Comparison of ENCODE assay signal across 16 mouse cellular contexts in genomic region chr4:107757487-107758470, GRCm38 (mm10). TPM values are rescaled to one million over a fixed set of nuclear protein-coding genes. Genes with fewer than 3 reads are reported as not detected.
DNase-seq lines count a peak whose midpoint lies in the region; ATAC-seq lines count a peak whose summit lies in the region.
"Had no signal": no experiment of that assay in that cellular context is flagged by ENCODE, and none has a peak within 500 bp of the region (broad histone marks: within the 10 kb centered on the region; RNA-seq: fewer than 3 reads in every experiment).

No protein-coding gene starts in this region.

- H3K4me2 ChIP-seq in kidney, embryonic 14.5 days (replicated peaks; ENCODE audit: low read depth, low read length): no peak overlapping the region
- H3K4me2 ChIP-seq in kidney, embryonic 15.5 days: no peak overlapping the region
- no peak overlapping the region for H3K4me2 ChIP-seq in stomach, embryonic 15.5 days
- H3K4me2 ChIP-seq: limb, embryonic 12.5 days; midbrain, embryonic 13.5 days had no signal

- no peaks in the 10 kb centered on the region for H3K9me3 ChIP-seq in kidney, embryonic 14.5 days (ENCODE audit: control insufficient read depth, low read length)
- H3K9me3 ChIP-seq in kidney, embryonic 15.5 days (replicated peaks): no peaks in the 10 kb centered on the region
- no peaks in the 10 kb centered on the region for H3K9me3 ChIP-seq in stomach, embryonic 15.5 days
- H3K9me3 ChIP-seq: limb, embryonic 12.5 days; midbrain, embryonic 13.5 days had no signal

- WGBS in kidney, embryonic 14.5 days: 71% methylated on average over 15 of the region's 15 CpGs
- 77% methylated on average over 15 of the region's 15 CpGs for WGBS in kidney, embryonic 15.5 days
- 68% methylated on average over 15 of the region's 15 CpGs for WGBS in stomach, embryonic 15.5 days

- no peak overlapping the region for H3K27ac ChIP-seq in kidney, embryonic 14.5 days (ENCODE audit: low read depth, low read length)
- no peak overlapping the region for H3K27ac ChIP-seq in kidney, embryonic 15.5 days
- no peak overlapping the region for H3K27ac ChIP-seq in stomach, embryonic 15.5 days
- H3K27ac ChIP-seq: limb, embryonic 12.5 days; midbrain, embryonic 13.5 days had no signal

- H3K36me3 ChIP-seq in kidney, embryonic 14.5 days (ENCODE audit: control insufficient read depth, insufficient read depth, low read length): no peaks in the 10 kb centered on the region
- no peaks in the 10 kb centered on the region for H3K36me3 ChIP-seq in kidney, embryonic 15.5 days
- no peaks in the 10 kb centered on the region for H3K36me3 ChIP-seq in stomach, embryonic 15.5 days
- H3K36me3 ChIP-seq: limb, embryonic 12.5 days; midbrain, embryonic 13.5 days had no signal

- H3K27me3 ChIP-seq in kidney, embryonic 14.5 days (ENCODE audit: control insufficient read depth, insufficient read depth, low read length): no peaks in the 10 kb centered on the region; the same call in 1 of the 2 replicates
- H3K27me3 ChIP-seq in kidney, embryonic 15.5 days: peaks cover 7% of the 10 kb centered on the region; the same call in 1 of the 2 replicates
- H3K27me3 ChIP-seq in stomach, embryonic 15.5 days (replicated peaks): no peaks in the 10 kb centered on the region
- H3K27me3 ChIP-seq: CH12.LX had no signal

- H3K4me1 ChIP-seq in kidney, embryonic 14.5 days (ENCODE audit: control insufficient read depth, insufficient read depth, low read length): 0 out of 2 replicates have a peak, but pooled peaks cover 4% of the 10 kb centered on the region
- H3K4me1 ChIP-seq in kidney, embryonic 15.5 days: peaks cover 21% of the 10 kb centered on the region
- no peaks in the 10 kb centered on the region for H3K4me1 ChIP-seq in stomach, embryonic 15.5 days

- H3K9ac ChIP-seq in kidney, embryonic 14.5 days (ENCODE audit: low read depth, low read length): 0 out of 2 replicates have a peak overlapping the region, but pooled peaks have one; percentile 12
- H3K9ac ChIP-seq in kidney, embryonic 15.5 days: no peak overlapping the region
- H3K9ac ChIP-seq in stomach, embryonic 15.5 days: no peak overlapping the region
- H3K9ac ChIP-seq: limb, embryonic 12.5 days; liver, postnatal 0 days; midbrain, embryonic 13.5 days had no signal

- no peak for ATAC-seq in kidney, embryonic 14.5 days (ENCODE audit: low FRiP score, low TSS enrichment)
- ATAC-seq in kidney, embryonic 15.5 days (replicated peaks; ENCODE audit: low FRiP score): no peak
- ATAC-seq in stomach, embryonic 15.5 days (ENCODE audit: insufficient read depth, low FRiP score, low read depth): peak; percentile 70
- ATAC-seq: activated CD4-positive, CD25-positive, alpha-beta regulatory T cell, adult 4 months; liver, postnatal 0 days; midbrain, embryonic 13.5 days had no signal

- no peak overlapping the region for H3K4me3 ChIP-seq in kidney, embryonic 14.5 days (ENCODE audit: low read length)
- H3K4me3 ChIP-seq in kidney, embryonic 15.5 days (replicated peaks): no peak overlapping the region
- no peak overlapping the region for H3K4me3 ChIP-seq in stomach, embryonic 15.5 days (replicated peaks)
- H3K4me3 ChIP-seq: limb, embryonic 12.5 days; midbrain, embryonic 13.5 days had no signal

- peak; percentile 19 for DNase-seq in adrenal gland, postnatal 14 days
- DNase-seq in adrenal gland, adult 8-10 months: no peak
- peak; percentile 17 for DNase-seq in thymus, postnatal 25 days
- no peak for DNase-seq in thymus, postnatal 36 days
- DNase-seq in frontal cortex, postnatal 25 days (ENCODE audit: low spot score in 2 of 2): no peak
- DNase-seq: cerebellum, adult 18-20 months; kidney, adult 9 months; liver, postnatal 0 days; lung, postnatal 36 days had no signal

RNA-seq across cellular contexts. Expression of gene Lrp8, which starts 44.3 kb away (rescaled TPM):
- 5.0 and 5.2 TPM in 2 replicates for total RNA-seq in adrenal gland, postnatal 14 days (2021)
- total RNA-seq in adrenal gland, adult 8-10 months (2022): 10 to 100 TPM in 1 of 4 experiments, 1 to 10 TPM in 3; 7.2 to 12.5 (median 8.8) TPM
- polyA plus RNA-seq in kidney, embryonic 14.5 days (2014; fragmentation: Nextera tagmentation; extraction: Ambion mirVana): 3.6 and 4.2 TPM in 2 replicates
- 2.2 and 2.6 TPM in 2 replicates for polyA plus RNA-seq in kidney, embryonic 15.5 days (2015; fragmentation: Nextera tagmentation; extraction: Ambion mirVana)
- 3.1 and 3.6 TPM in 2 replicates for polyA plus RNA-seq in stomach, embryonic 15.5 days (2015; fragmentation: Nextera tagmentation; extraction: Ambion mirVana)

Comparison
In these comparisons a context has a peak if more than half of its experiments do, and no peak if none do; other contexts are left out.
1. DNase-seq: peak in adrenal gland, postnatal 14 days (single experiment) and thymus, postnatal 25 days (single experiment); none in adrenal gland, adult 8-10 months (single experiment), thymus, postnatal 36 days (0 of 2) and frontal cortex, postnatal 25 days (0 of 2).